Mouse (Mus musculus) CD8-positive naive resting alpha-beta T cell, adult 57 days (primary cell): ENCODE results near the gene Olfr522. TPM values are rescaled to one million over a fixed set of nuclear protein-coding genes. Genes with fewer than 3 reads are reported as not detected.

Experiments used
- total RNA-seq: library from RNA; stranded (reverse); gene quantifications from one replicate; pipeline ENCODE4 v1.2.4, GENCODE M21; 2023

The Olfr522 gene
- total RNA-seq: not detected

GRCm38 (mm10) chr7:140164664-140165063, at the start of gene Olfr522:
Gene Olfr522, minus strand, starts transcription at chr7:140164764.

GRCm38 (mm10) chr7:140205864-140206263, 41.3 kb upstream of the Olfr522 start, which contains the start of gene Olfr524:
Gene Olfr524, minus strand, starts transcription at chr7:140205964.

GRCm38 (mm10) chr7:140172936-140173335, 8.4 kb upstream of the Olfr522 start, which contains the start of gene Olfr523:
Gene Olfr523, plus strand, starts transcription at chr7:140173217.

GRCm38 (mm10) chr7:140154218-140154927, 10.2 kb downstream of the Olfr522 start, which contains the start of gene Sprn:
Gene Sprn, minus strand, starts transcription at chr7:140154877.

GRCm38 (mm10) chr7:140137135-140138020, 27.2 kb downstream of the Olfr522 start, which contains the start of gene Mtg1:
Gene Mtg1, plus strand, starts transcription at chr7:140137564.

GRCm38 (mm10) chr7:140116329-140117054, 48.1 kb downstream of the Olfr522 start, which contains the start of gene Echs1:
Gene Echs1, minus strand, starts transcription at chr7:140116476.

GRCm38 (mm10) chr7:140115583-140116328, 48.8 kb downstream of the Olfr522 start, which contains the start of gene Paox:
Gene Paox, plus strand, starts transcription at chr7:140115799.

Other genes starting within 250 kb of the Olfr522 start
- not detected for gene Utf1, start 221.0 kb downstream of the Olfr522 start, total RNA-seq
- gene 6430531B16Rik, start 186.0 kb downstream of the Olfr522 start, total RNA-seq: not detected
- gene Adam8, start 172.2 kb downstream of the Olfr522 start, total RNA-seq: 4.5 TPM
- gene Zfp511, start 128.4 kb downstream of the Olfr522 start, total RNA-seq: 34.8 TPM
- gene Tubgcp2, start 128.1 kb downstream of the Olfr522 start, total RNA-seq: 29.4 TPM
- gene Msx3, start 115.7 kb downstream of the Olfr522 start, total RNA-seq: not detected
- gene Caly, start 82.2 kb downstream of the Olfr522 start, total RNA-seq: not detected
- gene Prap1, start 71.4 kb downstream of the Olfr522 start, total RNA-seq: not detected
- gene Fuom, start 62.3 kb downstream of the Olfr522 start, total RNA-seq: 6.7 TPM
- 6.2 TPM for gene Paox, start 49.0 kb downstream of the Olfr522 start, total RNA-seq
- gene Echs1, start 48.3 kb downstream of the Olfr522 start, total RNA-seq: 27.2 TPM
- 21.7 TPM for gene Mtg1, start 27.2 kb downstream of the Olfr522 start, total RNA-seq
- gene Sprn, start 9.9 kb downstream of the Olfr522 start, total RNA-seq: not detected
- gene Olfr523, start 8.5 kb upstream of the Olfr522 start, total RNA-seq: not detected
- not detected for gene Olfr524, start 41.2 kb upstream of the Olfr522 start, total RNA-seq
- not detected for gene Cd163l1, start 53.5 kb upstream of the Olfr522 start, total RNA-seq
- 0.61 TPM for gene 5830411N06Rik, start 82.5 kb upstream of the Olfr522 start, total RNA-seq
- not detected for gene Olfr525, start 156.1 kb upstream of the Olfr522 start, total RNA-seq
- gene Olfr527, start 169.3 kb upstream of the Olfr522 start, total RNA-seq: not detected
- gene Olfr60, start 196.9 kb upstream of the Olfr522 start, total RNA-seq: not detected
- gene Olfr530, start 211.6 kb upstream of the Olfr522 start, total RNA-seq: not detected
- not detected for gene Olfr531, start 238.2 kb upstream of the Olfr522 start, total RNA-seq